Mouse (Mus musculus): ENCODE data around the gene Hinfp. TPM values are rescaled to one million over a fixed set of nuclear protein-coding genes. Genes with fewer than 3 reads are reported as not detected.
"Not testable (repeated sequence)": the region's sequence is repeated elsewhere in the genome, so short reads cannot be mapped to it uniquely, and the experiment has no call there.

The Hinfp gene
- polyA plus RNA-seq, 1 experiment from 2014 or later: 20.1 TPM

DNA sequence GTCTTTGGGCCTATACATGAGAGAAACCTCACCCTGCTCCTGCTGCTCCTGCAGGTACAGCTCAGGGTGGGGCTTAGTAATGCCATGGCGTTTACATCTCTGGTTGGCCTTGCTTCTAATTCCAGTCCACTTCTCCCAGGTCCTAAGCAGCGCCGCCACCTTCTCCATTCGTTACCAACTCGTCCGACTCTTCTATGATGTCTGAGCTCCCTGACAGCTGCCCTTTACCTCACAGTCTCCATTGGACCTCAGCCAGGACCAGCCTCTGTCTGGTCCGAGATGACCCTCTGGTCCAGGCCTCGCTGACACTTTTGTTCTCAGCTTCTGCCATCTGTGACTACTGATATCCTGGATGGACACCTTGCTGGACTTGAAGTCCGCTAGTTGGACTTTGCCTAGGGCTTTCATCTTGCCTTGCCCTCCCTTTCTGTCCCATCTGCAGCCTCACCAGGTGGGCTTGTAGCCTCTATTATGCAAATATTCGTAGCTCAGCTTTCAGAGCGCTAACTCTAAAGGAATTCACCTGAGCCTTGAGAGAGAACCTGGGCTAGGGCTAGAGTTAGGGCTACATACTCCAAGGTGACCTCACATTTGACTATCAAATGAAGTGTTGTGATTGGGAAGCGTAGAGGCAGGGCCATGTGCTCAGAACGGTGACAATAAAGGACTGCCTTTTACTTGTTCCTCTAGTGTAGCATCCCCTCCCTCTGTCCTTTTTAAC is 27.6 kb upstream of the Hinfp start:
- H3K36me3 ChIP-seq (ENCODE audit: insufficient read depth): peaks cover 63% of the 10 kb centered on the region
- DNase-seq: no peak
- WGBS: 94% methylated on average over 13 of the region's 13 CpGs

DNA sequence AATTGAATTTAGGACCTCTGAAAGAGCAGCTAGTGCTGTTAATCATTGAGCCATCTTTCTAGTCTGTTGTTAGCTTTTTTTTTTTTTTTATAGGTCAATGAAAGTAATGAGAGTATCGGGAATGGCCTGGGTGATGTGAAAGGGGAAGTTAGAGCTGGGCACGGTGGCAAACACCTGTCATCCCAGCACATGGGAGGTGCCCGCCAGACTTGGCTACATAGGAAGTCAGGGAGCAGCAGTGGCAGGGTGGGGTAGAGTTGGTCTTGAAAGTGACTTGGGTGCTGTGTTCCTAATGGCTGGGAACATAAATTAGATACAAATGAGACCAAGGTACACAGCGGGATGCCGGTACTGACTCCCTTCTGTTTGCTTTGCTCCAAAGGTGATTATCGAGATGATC is 25.3 kb upstream of the Hinfp start:
- Histone ChIP-seq H3K9me3 (ENCODE audit: low read depth, low read length) (no peaks in the 10 kb centered on the region), H3K4me3 (ENCODE audit: low read depth, low read length) (no peak overlapping the region), H3K4me2 (no peak overlapping the region), H3K4me1 (ENCODE audit: insufficient read depth) (0 out of 2 replicates have a peak, but pooled peaks cover 3% of the 10 kb centered on the region), H3K36me3 (ENCODE audit: insufficient read depth) (peaks cover 52% of the 10 kb centered on the region), H3K9ac (no peak overlapping the region), H3K27me3 (ENCODE audit: insufficient read depth, low read length) (no peaks in the 10 kb centered on the region), H3K27ac (ENCODE audit: low read depth) (no peak overlapping the region)
- no peak for ATAC-seq (ENCODE audit: insufficient read depth)
- WGBS: 89% methylated on average over 6 of the region's 6 CpGs
- no peak for DNase-seq
- TF ChIP-seq CTCF (IDR thresholded peaks at IDR 0.05; ENCODE audit: low read depth): no peak

More for the DNA sequence above, 27.6 kb upstream of the Hinfp start:
- Histone ChIP-seq H3K27ac (ENCODE audit: low read depth) (no peak overlapping the region), H3K4me2 (no peak overlapping the region), H3K4me1 (ENCODE audit: insufficient read depth) (no peaks in the 10 kb centered on the region), H3K9ac (no peak overlapping the region), H3K9me3 (ENCODE audit: low read depth, low read length) (no peaks in the 10 kb centered on the region), H3K27me3 (ENCODE audit: insufficient read depth, low read length) (no peaks in the 10 kb centered on the region), H3K4me3 (ENCODE audit: low read depth, low read length) (no peak overlapping the region)
- no peak for ATAC-seq (ENCODE audit: insufficient read depth)
- no peak for TF ChIP-seq CTCF (IDR thresholded peaks at IDR 0.05; ENCODE audit: low read depth)

DNA sequence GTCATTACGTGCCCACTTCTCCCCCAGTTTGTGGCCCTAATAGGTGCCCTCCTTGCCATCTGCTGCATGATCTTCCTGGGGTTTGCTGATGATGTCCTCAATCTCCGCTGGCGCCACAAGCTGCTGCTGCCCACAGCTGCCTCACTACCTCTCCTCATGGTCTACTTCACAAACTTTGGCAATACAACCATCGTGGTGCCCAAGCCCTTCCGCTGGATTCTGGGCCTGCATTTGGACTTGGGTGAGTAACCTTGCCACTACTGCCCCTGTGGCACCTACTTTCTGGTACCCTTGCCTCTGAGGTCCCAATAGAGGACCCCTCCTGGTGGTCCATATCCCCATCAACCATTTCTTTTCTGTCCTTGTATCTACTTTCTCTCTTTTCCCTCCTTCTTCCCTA is 22.5 kb upstream of the Hinfp start:
- no peak for DNase-seq
- no peaks in the 10 kb centered on the region for H3K27me3 ChIP-seq (ENCODE audit: insufficient read depth, low read length)
- peak overlapping the region; percentile 82 for H3K4me2 ChIP-seq
- H3K36me3 ChIP-seq (ENCODE audit: insufficient read depth): peaks cover 42% of the 10 kb centered on the region
- H3K4me1 ChIP-seq (ENCODE audit: insufficient read depth): 0 out of 2 replicates have a peak, but pooled peaks cover 3% of the 10 kb centered on the region
- ATAC-seq (ENCODE audit: insufficient read depth): no peak
- H3K27ac ChIP-seq (ENCODE audit: low read depth): peak overlapping the region; percentile 96
- 87% methylated on average over 5 of the region's 5 CpGs for WGBS
- no peak for TF ChIP-seq CTCF (IDR thresholded peaks at IDR 0.05; ENCODE audit: low read depth)
- H3K9me3 ChIP-seq (ENCODE audit: low read depth, low read length): no peaks in the 10 kb centered on the region
- peak overlapping the region; percentile 87 for H3K9ac ChIP-seq
- H3K4me3 ChIP-seq (ENCODE audit: low read depth, low read length): peak overlapping the region; percentile 80

DNA sequence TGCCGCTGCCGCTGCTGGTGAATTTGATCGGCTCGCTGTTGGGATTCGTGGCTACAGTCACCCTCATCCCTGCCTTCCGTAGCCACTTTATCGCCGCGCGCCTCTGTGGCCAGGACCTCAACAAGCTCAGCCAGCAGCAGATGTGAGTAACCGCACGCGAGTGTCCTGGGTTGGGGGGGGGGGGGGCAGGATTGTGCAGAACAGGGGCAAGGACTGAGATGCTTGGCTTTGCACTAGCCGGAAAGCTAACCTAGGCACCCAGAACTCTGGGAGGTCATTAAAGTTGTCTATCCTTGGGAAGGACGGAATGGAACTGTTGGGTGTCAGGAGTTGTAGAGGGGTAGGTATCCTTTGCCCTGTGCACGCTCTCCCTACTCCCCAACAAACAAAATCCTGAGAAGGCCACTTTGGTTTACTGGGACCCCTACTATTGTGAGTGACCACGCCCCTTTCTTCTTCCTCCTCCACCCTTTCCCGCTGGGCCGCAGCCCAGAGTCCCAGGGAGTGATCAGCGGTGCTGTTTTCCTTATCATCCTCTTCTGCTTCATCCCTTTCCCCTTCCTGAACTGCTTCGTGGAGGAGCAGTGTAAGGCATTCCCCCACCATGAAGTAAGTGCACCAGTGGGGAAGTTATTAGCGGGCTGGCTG is 21.7 kb upstream of the Hinfp start:
- TF ChIP-seq CTCF (IDR thresholded peaks at IDR 0.05; ENCODE audit: low read depth): no peak
- H3K9me3 ChIP-seq (ENCODE audit: low read depth, low read length): no peaks in the 10 kb centered on the region
- H3K9ac ChIP-seq: peak overlapping the region; percentile 87

DNA sequence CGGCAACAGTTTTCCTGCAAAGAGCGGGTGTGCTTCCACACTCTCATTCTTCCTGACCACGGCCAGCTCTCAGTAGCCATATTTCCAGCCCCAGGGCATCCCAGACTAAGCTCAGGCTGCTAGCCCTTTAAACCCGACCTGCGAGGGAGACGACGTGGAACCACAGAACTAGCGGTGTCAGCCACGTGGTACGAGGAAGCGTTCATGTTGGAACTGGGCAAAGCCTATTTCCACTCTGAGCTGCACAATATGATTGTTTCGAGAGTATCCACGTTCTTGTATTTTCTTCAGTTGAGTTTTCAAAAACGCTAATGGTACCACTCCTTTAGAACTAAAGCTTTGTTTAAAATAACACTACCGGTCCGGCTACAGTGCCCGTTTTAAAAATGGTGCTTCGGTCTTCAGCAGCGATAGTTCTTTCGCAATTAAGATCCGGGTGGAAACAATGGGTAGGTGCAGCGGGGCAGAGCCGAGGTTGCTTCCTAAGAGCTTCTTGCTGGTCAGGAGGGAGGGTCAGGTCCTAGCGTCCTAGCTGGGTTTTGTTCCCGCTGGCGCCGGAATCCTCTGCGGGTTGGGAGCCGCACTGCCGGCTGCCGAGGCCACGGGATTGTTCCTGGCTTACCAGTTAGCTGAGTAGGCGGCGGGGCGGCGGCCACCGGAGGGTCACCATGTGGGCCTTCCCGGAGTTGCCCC is 21.0 kb upstream of the Hinfp start:
- H3K9me3 ChIP-seq (ENCODE audit: low read depth, low read length): no peaks in the 10 kb centered on the region
- 0 out of 2 replicates have a peak, but pooled peaks cover 3% of the 10 kb centered on the region for H3K4me1 ChIP-seq (ENCODE audit: insufficient read depth)
- peaks cover 28% of the 10 kb centered on the region for H3K36me3 ChIP-seq (ENCODE audit: insufficient read depth)
- peak overlapping the region; percentile 96 for H3K27ac ChIP-seq (ENCODE audit: low read depth)
- H3K9ac ChIP-seq: peak overlapping the region; percentile 87
- ATAC-seq (ENCODE audit: insufficient read depth): peak; percentile 92
- H3K27me3 ChIP-seq (ENCODE audit: insufficient read depth, low read length): no peaks in the 10 kb centered on the region
- peak; percentile 88 for DNase-seq
- under 1% methylated on average over 38 of the region's 38 CpGs for WGBS
- no peak for TF ChIP-seq CTCF (IDR thresholded peaks at IDR 0.05; ENCODE audit: low read depth)
- H3K4me3 ChIP-seq (ENCODE audit: low read depth, low read length): peak overlapping the region; percentile 80
- H3K4me2 ChIP-seq: peak overlapping the region; percentile 82

More for the DNA sequence above, 21.7 kb upstream of the Hinfp start:
- Histone ChIP-seq H3K4me2 (peak overlapping the region; percentile 82), H3K4me3 (ENCODE audit: low read depth, low read length) (peak overlapping the region; percentile 80), H3K4me1 (ENCODE audit: insufficient read depth) (0 out of 2 replicates have a peak, but pooled peaks cover 3% of the 10 kb centered on the region), H3K27me3 (ENCODE audit: insufficient read depth, low read length) (no peaks in the 10 kb centered on the region), H3K36me3 (ENCODE audit: insufficient read depth) (peaks cover 35% of the 10 kb centered on the region), H3K27ac (ENCODE audit: low read depth) (peak overlapping the region; percentile 96)
- ATAC-seq (ENCODE audit: insufficient read depth) (peak; percentile 51), DNase-seq (peak; percentile 79)
- WGBS: 2% methylated on average over 22 of the region's 22 CpGs

DNA sequence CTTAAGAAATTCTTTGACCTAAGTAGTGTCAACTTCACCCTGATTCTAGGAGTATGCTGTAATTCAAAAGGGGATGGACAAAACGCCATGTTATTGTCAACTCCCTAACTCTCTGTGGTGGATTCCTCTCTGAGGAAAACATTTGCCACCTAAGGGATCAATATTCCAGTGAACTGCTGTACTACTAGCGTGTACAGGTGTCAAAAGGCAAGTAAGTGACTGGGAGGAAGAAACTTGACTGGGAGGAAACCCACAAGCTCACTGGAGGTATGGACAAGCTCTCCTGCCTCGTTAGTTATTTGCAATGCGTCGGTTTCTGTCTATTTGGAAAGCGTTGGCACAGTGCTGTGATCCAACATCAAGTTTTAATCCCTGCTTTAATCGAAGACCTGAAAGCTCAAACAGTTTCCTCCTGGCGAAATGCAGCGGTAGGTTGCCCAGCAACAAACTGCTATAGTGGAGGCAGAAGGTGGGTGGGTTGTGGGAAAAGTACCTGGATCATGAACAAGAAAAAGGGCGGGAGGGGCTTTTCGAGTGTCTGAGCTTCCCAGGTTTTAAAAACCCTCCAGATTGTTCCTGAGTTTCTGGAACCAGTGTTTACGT is 20.4 kb upstream of the Hinfp start, which contains the start of gene Dpagt1:
Dpagt1 (plus strand) TSS at position 252 of the 603 bp plus-strand sequence.
- peaks cover 22% of the 10 kb centered on the region for H3K36me3 ChIP-seq (ENCODE audit: insufficient read depth)
- ATAC-seq (ENCODE audit: insufficient read depth): peak; percentile 50
- WGBS: 2% methylated on average over 12 of the region's 12 CpGs
- H3K9ac ChIP-seq: peak within 1 kb of the TSS; percentile 87
- peak within 1 kb of the TSS; percentile 96 for H3K27ac ChIP-seq (ENCODE audit: low read depth)
- no peak for DNase-seq
- H3K4me2 ChIP-seq: peak within 1 kb of the TSS; percentile 82
- H3K4me3 ChIP-seq (ENCODE audit: low read depth, low read length): peak within 1 kb of the TSS; percentile 80
- no peak for TF ChIP-seq CTCF (IDR thresholded peaks at IDR 0.05; ENCODE audit: low read depth)
- no peaks in the 10 kb centered on the region for H3K27me3 ChIP-seq (ENCODE audit: insufficient read depth, low read length)
- no peaks in the 10 kb centered on the region for H3K9me3 ChIP-seq (ENCODE audit: low read depth, low read length)
- peaks cover 5% of the 10 kb centered on the region; the same call in 1 of the 2 replicates for H3K4me1 ChIP-seq (ENCODE audit: insufficient read depth)

DNA sequence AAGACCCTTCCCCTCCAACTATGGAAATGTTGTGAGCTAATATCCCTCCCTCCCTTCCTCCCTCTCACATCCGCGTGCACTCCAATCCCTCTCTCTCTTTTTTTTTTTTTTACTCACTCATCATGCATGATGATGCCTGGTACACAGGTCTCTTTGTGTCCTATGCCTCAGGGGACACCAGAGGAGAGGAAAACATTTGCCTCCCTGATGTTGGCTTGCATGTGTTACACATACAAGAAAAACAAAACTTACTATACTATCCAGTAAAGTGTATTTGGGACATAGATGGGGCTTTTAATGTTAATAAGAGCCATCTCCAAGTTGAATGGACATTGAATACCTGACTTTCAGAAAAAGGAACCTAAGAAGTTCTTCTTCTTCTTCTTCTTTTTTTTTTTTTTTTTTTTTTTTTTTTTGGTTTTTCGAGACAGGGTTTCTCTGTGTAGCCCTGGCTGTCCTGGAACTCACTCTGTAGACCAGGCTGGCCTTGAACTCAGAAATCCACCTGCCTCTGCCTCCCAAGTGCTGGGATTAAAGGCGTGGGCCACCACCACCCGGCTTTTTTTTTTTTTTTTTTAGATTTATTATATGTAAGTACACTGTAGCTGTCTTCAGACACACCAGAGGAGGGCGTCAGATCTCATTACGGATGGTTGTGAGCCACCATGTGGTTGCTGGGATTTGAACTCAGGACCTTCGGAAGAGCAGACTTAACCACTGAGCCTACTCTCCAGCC is 19.7 kb upstream of the Hinfp start:
- not testable (repeated sequence) for DNase-seq; H3K4me1 ChIP-seq (ENCODE audit: insufficient read depth); H3K9me3 ChIP-seq (ENCODE audit: low read depth, low read length); H3K27me3 ChIP-seq (ENCODE audit: insufficient read depth, low read length); ATAC-seq (ENCODE audit: insufficient read depth)
- WGBS: 62% methylated on average over 5 of the region's 8 CpGs
- Histone ChIP-seq H3K4me2 (peak overlapping the region; percentile 82), H3K27ac (ENCODE audit: low read depth) (peak overlapping the region; percentile 96), H3K36me3 (ENCODE audit: insufficient read depth) (peaks cover 15% of the 10 kb centered on the region), H3K4me3 (ENCODE audit: low read depth, low read length) (peak overlapping the region; percentile 80), H3K9ac (peak overlapping the region; percentile 87; the same call in 1 of the 2 replicates)

All from lung, embryonic 14.5 days (tissue).